Mouse (Mus musculus) thymus, adult 2 months (tissue): ENCODE results near the gene Hjurp. TPM values are rescaled to one million over a fixed set of nuclear protein-coding genes. Genes with fewer than 3 reads are reported as not detected.

Experiments used
- DNase-seq: peaks from one replicate; pipeline ENCODE4 v3.0.0; 2021
- H3K27ac ChIP-seq: fragments of 200-500 bp; 2 replicates; pipeline ENCODE4 v1.5.1; 2012; ENCODE audit warnings: low read length, control low read depth; ENCODE audit not compliant: control insufficient read depth, insufficient read depth
- H3K27me3 ChIP-seq: fragments of 200-500 bp; 2 replicates; pipeline ENCODE4 v1.6.1; 2012; ENCODE audit warnings: mild to moderate bottlenecking, low read length, moderate library complexity, mixed read lengths; ENCODE audit not compliant: control insufficient read depth, insufficient read depth
- H3K36me3 ChIP-seq: fragments of 200-500 bp; 2 replicates; pipeline ENCODE4 v1.6.1; 2012; ENCODE audit warnings: mild to moderate bottlenecking, low read length, moderate library complexity; ENCODE audit not compliant: control insufficient read depth, insufficient read depth
- H3K4me1 ChIP-seq: fragments of 200-500 bp; replicated peaks from 2 replicates; pipeline ENCODE4 v1.6.1; 2012; ENCODE audit warnings: low read length; ENCODE audit not compliant: control insufficient read depth, insufficient read depth
- H3K4me3 ChIP-seq: fragments of 200-500 bp; 2 replicates; pipeline ENCODE4 v1.5.1; 2012; ENCODE audit warnings: mild to moderate bottlenecking, low read length, control low read depth, moderate library complexity; ENCODE audit not compliant: control insufficient read depth, insufficient read depth
- CTCF ChIP-seq: fragments of 200-500 bp; IDR thresholded peaks from 2 replicates; pipeline ENCODE4 v1.5.1; 2012; ENCODE audit warnings: mild to moderate bottlenecking, control low read depth, low read length, moderate library complexity, borderline replicate concordance; ENCODE audit not compliant: control insufficient read depth, poor library complexity, insufficient read depth; ENCODE audit errors: extremely low read depth
- POLR2A ChIP-seq: fragments of 200-500 bp; IDR thresholded peaks from 2 replicates; pipeline ENCODE4 v1.6.1; 2012; ENCODE audit warnings: mild to moderate bottlenecking, low read length, control low read depth, moderate library complexity; ENCODE audit not compliant: control insufficient read depth, poor library complexity, insufficient read depth; ENCODE audit errors: extremely low read depth
- WGBS: fragments of 180-500 bp; shearing (Covaris S2); methylation state at CpG from one replicate; pipeline ENCODE4 v1.1.7; 2018; 5-methylcytosine and 5-hydroxymethylcytosine counted together
- polyA plus RNA-seq: library from polyadenylated mRNA; depleted of rRNA; stranded (reverse); fragments of >200 nt; gene quantifications from 2 replicates; pipeline ENCODE4 v1.2.3, GENCODE M21; 2012

The Hjurp gene
- polyA plus RNA-seq, 1 experiment = 197 TPM

DNA sequence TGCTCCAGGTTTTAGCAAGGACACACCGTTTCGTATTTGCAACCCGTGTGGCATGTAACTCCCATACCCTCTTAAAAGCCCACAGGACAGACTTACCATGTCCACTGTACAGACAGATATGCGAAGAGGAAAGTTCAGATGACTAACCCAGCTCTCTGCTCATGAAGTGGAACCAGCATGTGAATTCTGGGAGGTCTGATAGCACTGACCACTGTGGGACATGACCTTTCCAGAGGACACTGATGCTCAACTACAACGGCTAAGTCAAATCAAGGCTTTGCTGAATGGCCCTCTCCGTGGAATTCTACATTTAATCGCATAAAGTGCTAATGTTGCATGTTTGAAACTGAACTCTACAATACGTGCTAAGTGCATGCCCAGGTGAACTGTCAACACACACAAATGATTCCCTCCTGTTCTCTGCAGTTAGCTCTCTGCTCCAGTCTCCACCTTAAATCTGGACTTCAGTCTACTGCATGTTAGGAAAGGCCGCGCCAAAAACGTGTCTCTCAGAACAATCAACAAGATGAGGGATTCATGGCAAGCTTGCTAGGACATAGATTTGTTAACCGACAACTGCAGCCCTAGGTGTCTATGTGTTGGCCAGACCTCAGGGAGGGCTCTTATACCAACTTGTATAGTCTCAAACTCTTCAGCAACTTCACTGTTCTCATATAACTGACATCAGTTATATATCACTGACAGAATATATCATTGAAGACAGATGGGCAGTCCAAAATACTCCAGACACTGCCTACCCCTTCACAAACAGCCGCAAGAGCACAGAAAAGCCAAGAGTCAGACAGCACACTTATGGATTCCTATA, 1.5 kb downstream of the Hjurp start:
- WGBS = 72% methylated on average over 13 of the region's 13 CpGs
- no peak overlapping the region for H3K27ac ChIP-seq
- H3K4me3 ChIP-seq = no peak overlapping the region
- H3K4me1 ChIP-seq = peaks cover 8% of the 10 kb centered on the region
- H3K36me3 ChIP-seq = peaks cover 35% of the 10 kb centered on the region
- peak; percentile 30 for DNase-seq
- TF ChIP-seq POLR2A (no peak), CTCF (no peak)
- H3K27me3 ChIP-seq = no peaks in the 10 kb centered on the region

DNA sequence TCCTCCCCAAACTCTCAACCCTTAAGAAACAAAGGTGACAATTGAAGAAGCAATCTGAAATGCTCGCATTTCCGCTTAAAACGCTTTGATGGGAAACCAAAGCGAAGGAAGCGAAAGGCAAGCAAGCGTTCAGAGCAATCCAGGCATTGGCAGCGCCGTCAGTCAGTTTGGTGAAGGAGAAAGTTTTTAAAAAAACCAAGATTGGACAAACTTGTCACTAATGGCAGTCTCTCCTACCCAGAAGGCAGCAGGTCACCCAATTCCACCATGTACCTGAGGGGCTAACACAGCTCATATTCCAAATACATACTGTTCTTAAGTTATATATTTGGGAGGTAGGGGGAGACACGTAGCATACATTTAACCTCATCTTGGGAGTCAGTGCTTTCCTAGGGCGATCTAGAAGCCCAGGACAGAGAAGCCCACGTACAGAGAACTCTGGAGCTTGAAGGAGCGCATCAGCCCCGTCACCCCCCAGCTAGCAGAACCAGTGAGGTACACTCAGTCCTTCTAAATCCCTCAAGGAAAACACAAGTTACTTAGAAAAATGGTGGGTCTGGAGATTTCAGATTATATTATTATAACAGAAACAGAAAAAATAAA, 2.3 kb downstream of the Hjurp start:
- Histone ChIP-seq H3K4me1 (peaks cover 8% of the 10 kb centered on the region), H3K36me3 (peaks cover 35% of the 10 kb centered on the region), H3K27ac (no peak overlapping the region), H3K4me3 (no peak overlapping the region), H3K27me3 (no peaks in the 10 kb centered on the region)
- 72% methylated on average over 13 of the region's 13 CpGs for WGBS
- TF ChIP-seq CTCF = no peak
- TF ChIP-seq POLR2A = no peak
- DNase-seq = no peak

DNA sequence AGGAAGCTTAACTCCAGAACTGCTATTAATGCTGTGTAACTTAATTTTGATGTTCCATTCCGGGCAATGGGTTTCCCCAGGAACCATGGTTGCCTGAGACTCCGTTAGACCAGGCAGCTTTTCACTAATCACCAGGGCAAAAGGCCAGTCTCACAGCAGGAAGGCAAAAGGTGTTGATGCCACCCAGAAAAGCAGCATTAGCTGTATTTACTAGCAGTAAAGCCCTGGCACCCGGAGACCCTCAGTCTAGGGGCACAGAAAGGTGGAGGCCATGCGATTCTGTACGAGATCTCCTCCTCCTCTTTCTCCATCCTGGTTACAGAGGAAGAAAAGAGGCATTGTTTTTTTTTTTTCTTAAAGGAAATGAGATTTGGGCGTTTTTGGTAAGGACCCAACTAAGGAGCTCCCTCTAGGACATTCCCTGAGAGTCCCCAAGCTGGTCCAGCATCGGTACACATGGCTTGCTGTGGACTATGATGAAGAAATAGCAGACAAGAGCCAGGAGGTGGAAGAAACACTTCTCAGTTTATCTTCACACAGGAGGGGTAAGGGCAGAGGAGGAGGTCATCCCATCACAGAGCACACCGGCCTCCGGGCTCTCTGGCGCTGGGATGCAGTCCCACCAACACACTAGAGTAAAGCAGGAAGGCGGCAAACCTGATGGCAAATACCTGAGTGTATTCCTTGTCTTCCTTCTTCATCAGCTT, 2.9 kb downstream of the Hjurp start:
- Histone ChIP-seq H3K27me3 (no peaks in the 10 kb centered on the region), H3K27ac (no peak overlapping the region), H3K36me3 (peaks cover 41% of the 10 kb centered on the region), H3K4me1 (peaks cover 8% of the 10 kb centered on the region), H3K4me3 (no peak overlapping the region)
- no peak for DNase-seq
- TF ChIP-seq POLR2A (no peak), CTCF (no peak)
- 78% methylated on average over 11 of the region's 11 CpGs for WGBS

DNA sequence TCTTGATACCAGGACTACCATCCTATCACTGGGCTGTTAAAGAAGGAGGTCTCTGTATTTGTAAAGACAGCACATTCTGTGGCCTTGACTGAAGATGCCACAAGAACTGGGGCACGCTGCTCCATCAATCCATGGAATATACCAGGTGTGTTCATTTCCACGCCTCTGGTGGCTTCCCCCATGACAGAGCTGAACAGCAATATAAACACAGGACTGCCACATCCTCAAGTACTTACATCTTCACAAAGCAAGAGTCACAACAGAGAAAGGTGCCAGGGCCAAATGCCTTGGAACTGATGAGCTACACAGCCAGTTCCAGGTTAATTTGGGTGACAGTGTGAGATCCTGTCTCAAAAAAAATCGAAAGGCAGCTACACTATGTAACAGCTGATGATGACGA, 3.6 kb downstream of the Hjurp start:
- H3K36me3 ChIP-seq = peaks cover 48% of the 10 kb centered on the region
- no peak for DNase-seq
- H3K27ac ChIP-seq = no peak overlapping the region
- TF ChIP-seq CTCF = no peak
- TF ChIP-seq POLR2A = no peak
- H3K4me1 ChIP-seq = peaks cover 8% of the 10 kb centered on the region
- no peak overlapping the region for H3K4me3 ChIP-seq
- H3K27me3 ChIP-seq = no peaks in the 10 kb centered on the region
- WGBS = 84% methylated on average over 4 of the region's 4 CpGs

DNA sequence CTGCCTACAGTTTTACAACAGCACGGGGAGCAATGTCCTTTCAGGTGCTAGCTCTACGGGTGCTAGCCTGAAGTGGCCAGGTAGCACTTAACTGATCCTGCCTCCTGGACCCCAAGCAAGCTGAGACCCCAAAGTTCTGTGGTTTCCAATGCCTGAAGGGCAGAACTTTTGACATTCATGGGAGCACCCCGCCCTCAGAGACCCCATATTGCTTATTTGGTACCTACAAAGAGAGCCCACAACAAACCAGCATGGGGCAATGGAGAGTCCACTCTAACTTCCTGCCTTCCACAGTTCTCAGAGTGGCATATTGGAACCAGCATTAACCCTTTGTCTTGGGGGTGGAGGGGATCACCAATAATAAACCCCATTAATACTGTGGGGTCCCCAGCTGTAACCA, 4.1 kb downstream of the Hjurp start:
- peaks cover 53% of the 10 kb centered on the region for H3K36me3 ChIP-seq
- H3K4me3 ChIP-seq = no peak overlapping the region
- H3K27ac ChIP-seq = no peak overlapping the region
- H3K4me1 ChIP-seq = peaks cover 8% of the 10 kb centered on the region
- 95% methylated on average over 3 of the region's 3 CpGs for WGBS
- H3K27me3 ChIP-seq = no peaks in the 10 kb centered on the region
- no peak for TF ChIP-seq CTCF
- DNase-seq = no peak

DNA sequence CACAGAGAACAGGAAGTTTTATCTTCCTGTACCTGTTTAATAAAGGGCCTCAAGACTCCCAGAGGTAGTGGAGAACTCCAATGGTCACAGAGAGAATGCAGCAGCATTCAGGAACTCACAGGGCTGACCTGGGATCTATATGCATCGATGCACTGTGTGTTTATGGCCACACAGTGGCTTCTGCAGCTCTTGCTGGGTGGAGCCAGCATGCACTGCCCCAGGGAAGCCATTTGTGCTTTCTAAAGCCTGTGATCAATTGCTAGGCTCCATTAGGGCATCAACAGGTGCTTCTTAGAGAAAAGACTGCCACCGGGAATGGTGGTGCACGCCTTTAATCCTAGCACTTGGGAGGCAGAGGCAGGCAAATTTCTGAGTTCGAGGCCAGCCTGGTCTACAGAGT, 4.6 kb downstream of the Hjurp start:
- TF ChIP-seq CTCF (no peak), POLR2A (no peak)
- WGBS = 66% methylated on average over 4 of the region's 4 CpGs
- peaks cover 8% of the 10 kb centered on the region for H3K4me1 ChIP-seq
- H3K27me3 ChIP-seq = no peaks in the 10 kb centered on the region
- H3K27ac ChIP-seq = no peak overlapping the region
- DNase-seq = no peak
- no peak overlapping the region for H3K4me3 ChIP-seq
- H3K36me3 ChIP-seq = peaks cover 58% of the 10 kb centered on the region
